Mouse (Mus musculus): Measurements from ENCODE around the gene Prr29. TPM values are rescaled to one million over a fixed set of nuclear protein-coding genes. Genes with fewer than 3 reads are reported as not detected.

Gene Prr29
- polyA plus RNA-seq, 1 experiment: not detected

DNA sequence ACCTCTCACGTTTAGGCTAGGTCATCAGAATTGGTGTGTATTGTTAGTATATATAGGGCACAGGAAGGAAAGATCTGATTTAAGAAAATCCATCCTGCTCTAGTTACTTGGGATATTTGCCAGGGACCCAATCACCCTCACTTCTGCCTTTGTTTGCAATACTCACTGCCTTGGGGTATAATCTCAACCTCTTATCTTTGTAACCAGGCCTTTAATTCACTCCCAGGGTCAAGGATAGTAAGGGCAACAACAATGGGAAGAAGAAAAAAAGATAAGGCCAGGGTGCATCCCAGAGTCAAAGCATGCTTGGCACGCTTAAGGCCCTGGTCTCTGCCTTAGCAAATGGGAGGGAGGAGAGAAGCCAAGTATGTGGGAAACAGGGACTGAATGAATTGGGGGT, 52.6 kb downstream of the Prr29 start:
- Histone ChIP-seq H3K4me3 (ENCODE audit: insufficient read depth, low read length) (no peak overlapping the region), H3K4me1 (ENCODE audit: control insufficient read depth, insufficient read depth, low read length) (no peaks in the 10 kb centered on the region), H3K27ac (ENCODE audit: insufficient read depth, low read length) (no peak overlapping the region)
- no peak for TF ChIP-seq POLR2A (IDR thresholded peaks at IDR 0.05; ENCODE audit: low read depth, low read length)
- no peak for TF ChIP-seq CTCF (IDR thresholded peaks at IDR 0.05; ENCODE audit: borderline replicate concordance, insufficient read depth, low read length)

DNA sequence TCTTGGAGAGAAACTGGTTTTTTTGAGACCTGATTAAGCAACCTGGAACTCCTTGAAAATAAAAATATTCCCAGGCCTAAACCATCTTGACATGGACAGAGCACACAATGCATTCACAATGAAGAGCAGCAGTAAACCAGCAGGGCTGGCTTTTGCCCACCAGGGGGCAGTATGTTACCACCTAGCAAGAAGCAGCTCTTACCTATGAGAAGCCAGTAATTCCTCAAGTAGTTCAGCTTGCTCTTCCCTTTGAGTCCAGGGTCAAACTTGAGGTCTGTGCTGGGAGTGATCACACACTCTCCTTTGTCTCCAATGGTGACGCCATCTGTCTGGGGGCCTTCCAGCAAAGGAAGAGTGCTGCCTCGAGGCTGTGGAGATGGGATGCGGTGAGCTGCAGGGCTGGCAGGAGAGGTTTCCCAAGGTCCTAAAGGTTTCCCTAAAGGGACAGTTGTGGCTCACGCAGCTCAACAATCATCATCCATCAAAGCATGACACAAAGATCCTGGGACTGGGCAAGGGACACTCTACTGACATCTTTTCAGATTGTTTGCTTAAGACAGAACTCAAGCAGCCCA, 53.4 kb downstream of the Prr29 start:
- Histone ChIP-seq H3K4me1 (ENCODE audit: control insufficient read depth, insufficient read depth, low read length) (no peaks in the 10 kb centered on the region), H3K4me3 (ENCODE audit: insufficient read depth, low read length) (no peak overlapping the region), H3K27ac (ENCODE audit: insufficient read depth, low read length) (no peak overlapping the region)
- peak; percentile 67 for TF ChIP-seq CTCF (IDR thresholded peaks at IDR 0.05; ENCODE audit: borderline replicate concordance, insufficient read depth, low read length)
- no peak for TF ChIP-seq POLR2A (IDR thresholded peaks at IDR 0.05; ENCODE audit: low read depth, low read length)

DNA sequence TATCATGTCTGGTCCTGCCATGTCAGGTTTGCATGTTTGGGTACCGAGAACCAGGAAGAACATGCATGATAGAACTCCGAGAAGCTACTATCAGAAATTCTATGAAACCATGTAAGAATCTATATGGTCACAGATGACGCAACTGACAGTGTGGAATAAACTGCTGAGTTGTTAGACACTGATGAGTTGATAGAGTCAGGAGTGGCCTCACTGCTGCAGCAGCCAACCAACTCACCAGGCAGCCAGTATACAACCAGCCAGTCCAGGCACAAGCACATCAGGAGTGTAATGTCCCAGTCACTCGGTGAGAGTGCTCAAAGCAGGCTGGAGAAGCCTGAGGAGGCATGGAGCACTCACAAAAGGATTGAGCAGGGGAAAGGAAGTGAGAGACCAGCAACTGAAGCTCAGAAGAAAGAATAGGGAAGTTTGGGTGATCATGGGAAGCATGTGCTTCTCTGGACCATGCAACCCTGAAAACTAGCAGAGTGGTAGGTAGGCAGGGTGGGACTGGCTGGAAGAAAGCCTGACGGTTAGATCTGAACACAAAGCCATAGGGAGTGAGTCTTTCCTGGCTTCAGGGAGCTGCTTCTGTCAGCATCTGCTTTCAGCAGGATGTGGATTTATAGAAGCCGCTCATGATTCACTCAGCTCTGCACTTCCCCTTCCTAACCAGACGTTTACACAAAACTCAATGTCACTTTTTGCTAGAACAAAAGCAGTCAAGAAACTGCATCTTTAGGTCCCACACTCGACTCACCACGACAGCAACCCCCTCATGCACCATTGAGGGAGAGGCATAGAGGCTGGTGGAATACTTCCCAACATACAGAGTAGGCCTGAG, 54.2 kb downstream of the Prr29 start:
- no peak overlapping the region for H3K4me3 ChIP-seq (ENCODE audit: insufficient read depth, low read length)
- H3K27ac ChIP-seq (ENCODE audit: insufficient read depth, low read length): no peak overlapping the region
- H3K4me1 ChIP-seq (ENCODE audit: control insufficient read depth, insufficient read depth, low read length): no peaks in the 10 kb centered on the region
- TF ChIP-seq CTCF (IDR thresholded peaks at IDR 0.05; ENCODE audit: borderline replicate concordance, insufficient read depth, low read length) (no peak), POLR2A (IDR thresholded peaks at IDR 0.05; ENCODE audit: low read depth, low read length) (no peak)

DNA sequence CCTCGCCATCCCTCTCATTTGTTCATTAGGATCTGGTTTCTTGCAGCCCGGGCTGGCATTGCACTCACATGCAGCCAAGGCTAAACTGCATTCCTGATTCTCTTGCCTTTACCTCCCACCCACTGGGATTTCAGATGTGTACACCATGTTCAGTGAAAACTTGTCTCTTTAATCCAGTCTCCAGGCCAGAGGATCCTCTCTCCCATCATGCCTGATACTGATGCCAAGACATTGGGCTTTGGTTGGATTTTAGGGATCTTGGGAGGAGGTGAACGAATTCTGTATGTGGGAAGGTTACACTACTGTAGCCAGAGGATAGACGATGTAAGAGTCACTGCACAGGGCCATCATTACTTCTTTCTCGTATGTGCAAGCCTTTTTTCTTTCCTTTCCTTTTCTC, 59.9 kb downstream of the Prr29 start:
- no peak for TF ChIP-seq CTCF (IDR thresholded peaks at IDR 0.05; ENCODE audit: borderline replicate concordance, insufficient read depth, low read length)
- no peak for TF ChIP-seq POLR2A (IDR thresholded peaks at IDR 0.05; ENCODE audit: low read depth, low read length)
- Histone ChIP-seq H3K4me3 (ENCODE audit: insufficient read depth, low read length) (no peak overlapping the region), H3K4me1 (ENCODE audit: control insufficient read depth, insufficient read depth, low read length) (no peaks in the 10 kb centered on the region)

DNA sequence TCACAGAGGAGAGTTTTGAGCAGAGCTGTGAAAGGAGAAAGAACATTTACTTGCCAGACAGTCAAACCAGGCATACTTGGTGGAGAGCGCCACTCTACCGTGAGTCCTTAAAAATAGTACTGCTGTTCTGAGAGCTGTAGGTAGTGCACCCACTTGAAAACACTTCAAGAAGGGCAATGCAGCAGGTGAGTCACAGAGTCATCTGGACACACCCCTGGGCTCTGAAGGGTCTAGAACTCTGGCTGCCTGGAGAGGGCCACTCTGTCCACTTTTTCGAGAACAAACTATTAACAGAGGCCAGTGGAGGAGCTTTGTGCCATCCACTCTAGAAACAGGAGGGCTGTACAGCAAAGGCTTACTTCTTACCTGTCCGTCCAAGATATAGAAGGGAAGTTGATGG, 61.2 kb downstream of the Prr29 start:
- Histone ChIP-seq H3K4me1 (ENCODE audit: control insufficient read depth, insufficient read depth, low read length) (no peaks in the 10 kb centered on the region), H3K4me3 (ENCODE audit: insufficient read depth, low read length) (no peak overlapping the region), H3K27ac (ENCODE audit: insufficient read depth, low read length) (no peak overlapping the region)
- TF ChIP-seq POLR2A (IDR thresholded peaks at IDR 0.05; ENCODE audit: low read depth, low read length) (no peak), CTCF (IDR thresholded peaks at IDR 0.05; ENCODE audit: borderline replicate concordance, insufficient read depth, low read length) (no peak)

More for the DNA sequence above, 59.9 kb downstream of the Prr29 start:
- no peak overlapping the region for H3K27ac ChIP-seq (ENCODE audit: insufficient read depth, low read length)

Other genes with a start within 250 kb of the Prr29 start
- not detected in 2 replicates for gene Gm10840, start 204.6 kb upstream of the Prr29 start, polyA plus RNA-seq (2011; ENCODE audit: insufficient read length, low read depth, missing spikeins)
- 67.2 and 70.6 TPM in 2 replicates for gene Limd2, start 204.6 kb upstream of the Prr29 start, polyA plus RNA-seq (2011; ENCODE audit: insufficient read length, low read depth, missing spikeins)
- gene Strada, start 163.3 kb upstream of the Prr29 start, polyA plus RNA-seq (2011; ENCODE audit: insufficient read length, low read depth, missing spikeins): 22.4 and 24.0 TPM in 2 replicates
- gene Ccdc47, start 149.1 kb upstream of the Prr29 start, polyA plus RNA-seq (2011; ENCODE audit: insufficient read length, low read depth, missing spikeins): 101 and 110 TPM in 2 replicates
- gene Ddx42, start 148.5 kb upstream of the Prr29 start, polyA plus RNA-seq (2011; ENCODE audit: insufficient read length, low read depth, missing spikeins): 55.0 and 58.3 TPM in 2 replicates
- gene Ftsj3, start 109.4 kb upstream of the Prr29 start, polyA plus RNA-seq (2011; ENCODE audit: insufficient read length, low read depth, missing spikeins): 49.5 and 60.5 TPM in 2 replicates
- 141 and 156 TPM in 2 replicates for gene Psmc5, start 109.3 kb upstream of the Prr29 start, polyA plus RNA-seq (2011; ENCODE audit: insufficient read length, low read depth, missing spikeins)
- gene Smarcd2, start 92.5 kb upstream of the Prr29 start, polyA plus RNA-seq (2011; ENCODE audit: insufficient read length, low read depth, missing spikeins): 50.4 and 64.3 TPM in 2 replicates
- gene Tcam1, start 88.8 kb upstream of the Prr29 start, polyA plus RNA-seq (2011; ENCODE audit: insufficient read length, low read depth, missing spikeins): 0.16 and 0.18 TPM in 2 replicates
- not detected in 2 replicates for gene Gh, start 63.6 kb upstream of the Prr29 start, polyA plus RNA-seq (2011; ENCODE audit: insufficient read length, low read depth, missing spikeins)
- not detected in 2 replicates for gene Cd79b, start 50.7 kb upstream of the Prr29 start, polyA plus RNA-seq (2011; ENCODE audit: insufficient read length, low read depth, missing spikeins)
- not detected in 2 replicates for gene Scn4a, start 12.2 kb upstream of the Prr29 start, polyA plus RNA-seq (2011; ENCODE audit: insufficient read length, low read depth, missing spikeins)
- not detected in 2 replicates for gene Icam2, start 22.6 kb downstream of the Prr29 start, polyA plus RNA-seq (2011; ENCODE audit: insufficient read length, low read depth, missing spikeins)
- 9.3 and 10.9 TPM in 2 replicates for gene Ern1, start 122.4 kb downstream of the Prr29 start, polyA plus RNA-seq (2011; ENCODE audit: insufficient read length, low read depth, missing spikeins)
- 13.3 and 14.0 TPM in 2 replicates for gene Tex2, start 248.0 kb downstream of the Prr29 start, polyA plus RNA-seq (2011; ENCODE audit: insufficient read length, low read depth, missing spikeins)